Comparison of ENCODE assay signal across 19 mouse cellular contexts in the genomic region with DNA sequence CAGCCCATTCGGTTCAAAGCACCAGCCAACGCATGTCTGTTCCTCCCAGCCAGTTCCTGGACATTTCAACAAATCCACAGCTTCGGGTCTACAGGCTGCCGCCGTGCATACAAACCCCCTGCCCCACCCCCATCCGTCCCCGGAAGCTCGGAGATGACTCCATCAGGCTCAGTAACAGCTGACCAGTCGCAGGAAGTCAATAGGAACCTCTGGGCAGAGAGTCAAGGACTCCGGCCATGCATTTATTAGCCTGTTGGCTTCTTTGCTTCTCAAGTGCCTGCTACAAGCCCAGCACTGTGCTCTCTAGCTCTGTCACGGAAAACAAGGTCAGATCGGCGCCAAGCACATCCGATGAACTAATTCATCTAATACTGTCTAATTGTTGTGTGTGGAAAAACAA.
DNase-seq lines count a peak whose midpoint lies in the region; ATAC-seq and TF ChIP-seq lines count a peak whose summit lies in the region.
"Had no signal": no experiment of that assay in that cellular context is flagged by ENCODE, and none has a peak within 500 bp of the region (broad histone marks: within the 10 kb centered on the region; RNA-seq: fewer than 3 reads in every experiment).

No protein-coding gene starts in this region.

- H3K36me3 ChIP-seq in forebrain, postnatal 0 days (ENCODE audit: insufficient read depth): no peaks in the 10 kb centered on the region
- H3K36me3 ChIP-seq in forebrain, embryonic 11.5 days (ENCODE audit: control insufficient read depth, insufficient read depth, low read length): no peaks in the 10 kb centered on the region
- H3K36me3 ChIP-seq: forebrain, embryonic 12.5 days; heart, embryonic 10.5 days; liver, embryonic 13.5 days; stomach, embryonic 15.5 days had no signal

- H3K4me2 ChIP-seq in forebrain, postnatal 0 days (ENCODE audit: low read depth): no peak overlapping the region
- no peak overlapping the region for H3K4me2 ChIP-seq in forebrain, embryonic 11.5 days (ENCODE audit: low read depth, low read length, severe bottlenecking)
- H3K4me2 ChIP-seq: forebrain, embryonic 12.5 days; liver, embryonic 13.5 days; stomach, embryonic 15.5 days had no signal

- H3K9ac ChIP-seq in forebrain, postnatal 0 days: no peak overlapping the region
- H3K9ac ChIP-seq in forebrain, embryonic 11.5 days (ENCODE audit: low read length): no peak overlapping the region
- H3K9ac ChIP-seq: forebrain, embryonic 12.5 days; liver, embryonic 13.5 days; stomach, embryonic 15.5 days had no signal

- no peaks in the 10 kb centered on the region for H3K4me1 ChIP-seq in forebrain, postnatal 0 days (ENCODE audit: insufficient read depth)
- H3K4me1 ChIP-seq in forebrain, embryonic 11.5 days (replicated peaks; ENCODE audit: control insufficient read depth, insufficient read depth, low read length): no peaks in the 10 kb centered on the region
- H3K4me1 ChIP-seq: forebrain, embryonic 12.5 days; heart, embryonic 10.5 days; liver, embryonic 13.5 days; stomach, embryonic 15.5 days had no signal

- no peak for TF ChIP-seq CTCF in forebrain, postnatal 0 days (IDR thresholded peaks at IDR 0.05; ENCODE audit: low read depth)

- H3K4me3 ChIP-seq in forebrain, postnatal 0 days (ENCODE audit: low read depth, low read length): no peak overlapping the region
- H3K4me3 ChIP-seq in forebrain, embryonic 11.5 days (ENCODE audit: low read depth, low read length): no peak overlapping the region
- H3K4me3 ChIP-seq: forebrain, embryonic 12.5 days; heart, embryonic 10.5 days; liver, embryonic 13.5 days; stomach, embryonic 15.5 days had no signal

- 77% methylated on average over 14 of the region's 14 CpGs for whole genome bisulfite sequencing in forebrain, postnatal 0 days
- 86% methylated on average over 14 of the region's 14 CpGs for WGBS in forebrain, embryonic 11.5 days

- intact Hi-C loops in heart, postnatal 10 days (cut with DNase I): no loop called here

- no peak overlapping the region for H3K27ac ChIP-seq in forebrain, postnatal 0 days (ENCODE audit: low read depth, low read length)
- no peak overlapping the region for H3K27ac ChIP-seq in forebrain, embryonic 11.5 days (ENCODE audit: low read depth, low read length)
- H3K27ac ChIP-seq: forebrain, embryonic 12.5 days; heart, embryonic 10.5 days; liver, embryonic 13.5 days; macrophage; stomach, embryonic 15.5 days had no signal

- H3K27me3 ChIP-seq in forebrain, postnatal 0 days (ENCODE audit: insufficient read depth, low read length): 0 out of 2 replicates have a peak, but pooled peaks cover 5% of the 10 kb centered on the region
- H3K27me3 ChIP-seq in forebrain, embryonic 11.5 days (ENCODE audit: control insufficient read depth, insufficient read depth, low read length): no peaks in the 10 kb centered on the region; the same call in 1 of the 2 replicates
- H3K27me3 ChIP-seq: liver, embryonic 13.5 days; Patski had no signal

- no peak for DNase-seq in forebrain, postnatal 0 days
- DNase-seq in forebrain, embryonic 11.5 days (ENCODE audit: low spot score): no peak
- DNase-seq in lung, postnatal 36 days: peak; percentile 12
- no peak for DNase-seq in lung, postnatal 25 days (ENCODE audit: low spot score)
- peak; percentile 43 for DNase-seq in cerebellum, adult 9-10 months
- DNase-seq in layer of hippocampus, postnatal 36 days: peak; percentile 31 to 53
- DNase-seq in heart, postnatal 10 days: no peak
- DNase-seq in gastrocnemius, adult 8-10 months (ENCODE audit: low spot score in 2 of 2): no peak
- DNase-seq: gastrocnemius, postnatal 14 days; heart, postnatal 36 days; kidney, postnatal 10 days; liver, embryonic 13.5 days; thymus, postnatal 4 days had no signal

- peak; percentile 29 for ATAC-seq in forebrain, postnatal 0 days
- ATAC-seq in forebrain, embryonic 11.5 days (replicated peaks; ENCODE audit: low FRiP score): no peak
- ATAC-seq: intestine, embryonic 16.5 days; Patski had no signal

- H3K9me3 ChIP-seq in forebrain, postnatal 0 days (ENCODE audit: low read length): no peaks in the 10 kb centered on the region
- no peaks in the 10 kb centered on the region; the same call in 1 of the 2 replicates for H3K9me3 ChIP-seq in forebrain, embryonic 11.5 days (ENCODE audit: control insufficient read depth, low read length)
- H3K9me3 ChIP-seq: heart, embryonic 10.5 days; stomach, embryonic 15.5 days had no signal

Comparison
In these comparisons a context has a peak if more than half of its experiments do, and no peak if none do; other contexts are left out.
1. DNase-seq: peak in lung, postnatal 36 days (single experiment), cerebellum, adult 9-10 months (single experiment) and layer of hippocampus, postnatal 36 days (2 of 2); none in forebrain, postnatal 0 days (single experiment), forebrain, embryonic 11.5 days (single experiment), lung, postnatal 25 days (single experiment), heart, postnatal 10 days (0 of 2) and gastrocnemius, adult 8-10 months (0 of 2).